Mouse (Mus musculus): ENCODE results near the gene Myo3a.
"Not testable (repeated sequence)": the region's sequence is repeated elsewhere in the genome, so short reads cannot be mapped to it uniquely, and the experiment has no call there.

The Myo3a gene

GRCm38 (mm10) chr2:22227308-22227707 lies at the start of gene Myo3a:
Myo3a (plus strand) TSS chr2:22227503.
- DNase-seq (ENCODE audit: low read depth) = no peak

- DNase-seq (ENCODE audit: low read depth) = no peak
Observed at GRCm38 (mm10) chr2:22250462-22250861, 23.2 kb downstream of the Myo3a start.

- DNase-seq (ENCODE audit: low read depth) = no peak
Observed at GRCm38 (mm10) chr2:22251045-22251444, 23.7 kb downstream of the Myo3a start.

GRCm38 (mm10) chr2:22255600-22255999 lies 28.3 kb downstream of the Myo3a start:
- DNase-seq (ENCODE audit: low read depth) = no peak

- DNase-seq (ENCODE audit: low read depth) = no peak
Observed at GRCm38 (mm10) chr2:22271555-22271954, 44.3 kb downstream of the Myo3a start.

- DNase-seq (ENCODE audit: low read depth) = no peak
Observed at GRCm38 (mm10) chr2:22285366-22285765, 58.1 kb downstream of the Myo3a start.

GRCm38 (mm10) chr2:22285777-22286176 lies 58.5 kb downstream of the Myo3a start:
- no peak for DNase-seq (ENCODE audit: low read depth)

GRCm38 (mm10) chr2:22293579-22294446 lies 66.5 kb downstream of the Myo3a start:
- no peak for DNase-seq (ENCODE audit: low read depth)

GRCm38 (mm10) chr2:22294447-22294738 lies 67.1 kb downstream of the Myo3a start:
- DNase-seq (ENCODE audit: low read depth) = no peak

- DNase-seq (ENCODE audit: low read depth) = no peak
Observed at GRCm38 (mm10) chr2:22297913-22298312, 70.6 kb downstream of the Myo3a start.

- DNase-seq (ENCODE audit: low read depth) = no peak
Observed at GRCm38 (mm10) chr2:22338269-22338857, 111.1 kb downstream of the Myo3a start.

- not testable (repeated sequence) for DNase-seq (ENCODE audit: low read depth)
Observed at GRCm38 (mm10) chr2:22410511-22410910, 183.2 kb downstream of the Myo3a start.

- peak; percentile 11 for DNase-seq (ENCODE audit: low read depth)
Observed at GRCm38 (mm10) chr2:22548421-22548820, 321.1 kb downstream of the Myo3a start.

GRCm38 (mm10) chr2:22587469-22588169 lies 360.3 kb downstream of the Myo3a start:
- DNase-seq (ENCODE audit: low read depth) = peak; percentile 67

- peak; percentile 70 for DNase-seq (ENCODE audit: low read depth)
Observed at GRCm38 (mm10) chr2:22588170-22588541, 360.9 kb downstream of the Myo3a start.

GRCm38 (mm10) chr2:22588673-22589381 lies 361.5 kb downstream of the Myo3a start:
- peak; percentile 52 for DNase-seq (ENCODE audit: low read depth)

GRCm38 (mm10) chr2:22589382-22590205 lies 362.3 kb downstream of the Myo3a start:
- not testable (repeated sequence) for DNase-seq (ENCODE audit: low read depth)

GRCm38 (mm10) chr2:22590206-22590490 lies 362.8 kb downstream of the Myo3a start:
- DNase-seq (ENCODE audit: low read depth) = peak; percentile 51

- DNase-seq (ENCODE audit: low read depth) = no peak
Observed at GRCm38 (mm10) chr2:22617951-22618350, 390.6 kb downstream of the Myo3a start.

GRCm38 (mm10) chr2:22619416-22619815 lies 392.1 kb downstream of the Myo3a start:
- DNase-seq (ENCODE audit: low read depth) = no peak

GRCm38 (mm10) chr2:22620030-22620429 lies 392.7 kb downstream of the Myo3a start:
- DNase-seq (ENCODE audit: low read depth) = no peak

GRCm38 (mm10) chr2:22620534-22620933 lies 393.2 kb downstream of the Myo3a start:
- DNase-seq (ENCODE audit: low read depth) = no peak

All from 416B (cell line).